Mouse (Mus musculus): Measurements from ENCODE around the gene Fam222a.

The Fam222a gene

DNA sequence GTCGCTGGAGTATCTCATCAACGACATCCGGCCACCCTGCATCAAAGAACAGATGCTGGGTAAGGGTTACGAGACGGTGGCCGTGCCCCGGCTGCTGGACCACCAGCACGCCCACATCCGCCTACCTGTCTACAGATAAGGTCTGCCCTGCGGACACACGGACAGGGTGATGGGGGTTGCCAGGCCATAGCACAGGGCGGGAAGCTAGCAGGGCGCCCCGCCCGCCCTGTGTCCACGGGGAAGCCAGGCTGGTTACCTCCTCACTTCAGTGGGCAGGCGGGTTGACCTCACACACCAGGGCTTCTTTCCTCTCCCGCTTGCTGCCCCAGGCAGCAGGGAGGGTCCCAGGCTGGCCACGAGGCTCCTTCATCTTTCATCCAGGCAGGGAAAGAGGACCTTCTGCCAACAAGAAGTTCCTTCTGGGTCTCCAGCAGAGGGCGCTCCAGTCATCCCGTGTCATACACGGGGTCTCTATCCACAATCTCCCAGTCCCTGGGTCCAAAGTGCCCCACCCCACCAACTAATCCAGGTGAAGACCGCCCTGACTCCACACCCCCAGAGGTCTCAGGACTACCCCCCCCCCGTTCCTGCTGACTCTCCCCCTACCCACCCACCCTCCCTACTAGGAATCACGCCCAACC, 44.3 kb downstream of the Fam222a start:
- DNase-seq (ENCODE audit: low spot score), result no peak

DNA sequence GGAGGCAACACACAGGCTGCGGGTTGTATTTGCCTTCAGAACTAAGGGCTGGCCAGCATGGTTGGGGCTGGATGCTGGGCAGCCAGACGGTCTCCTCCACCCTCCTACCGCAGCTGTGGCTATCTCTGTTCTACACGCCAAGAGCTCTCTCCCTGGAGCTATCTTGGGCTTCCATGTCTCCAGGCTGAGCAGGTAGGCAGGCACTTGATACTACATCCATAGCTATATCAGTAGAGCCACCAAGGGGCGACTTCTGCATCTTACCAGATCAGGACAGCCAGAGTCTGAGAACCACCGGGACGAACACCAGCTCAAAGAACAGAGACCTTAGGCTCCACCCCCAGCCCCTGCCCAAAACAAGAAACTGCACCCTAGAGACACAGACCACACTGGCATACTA, 47.0 kb downstream of the Fam222a start:
- DNase-seq (ENCODE audit: low spot score), result no peak

DNA sequence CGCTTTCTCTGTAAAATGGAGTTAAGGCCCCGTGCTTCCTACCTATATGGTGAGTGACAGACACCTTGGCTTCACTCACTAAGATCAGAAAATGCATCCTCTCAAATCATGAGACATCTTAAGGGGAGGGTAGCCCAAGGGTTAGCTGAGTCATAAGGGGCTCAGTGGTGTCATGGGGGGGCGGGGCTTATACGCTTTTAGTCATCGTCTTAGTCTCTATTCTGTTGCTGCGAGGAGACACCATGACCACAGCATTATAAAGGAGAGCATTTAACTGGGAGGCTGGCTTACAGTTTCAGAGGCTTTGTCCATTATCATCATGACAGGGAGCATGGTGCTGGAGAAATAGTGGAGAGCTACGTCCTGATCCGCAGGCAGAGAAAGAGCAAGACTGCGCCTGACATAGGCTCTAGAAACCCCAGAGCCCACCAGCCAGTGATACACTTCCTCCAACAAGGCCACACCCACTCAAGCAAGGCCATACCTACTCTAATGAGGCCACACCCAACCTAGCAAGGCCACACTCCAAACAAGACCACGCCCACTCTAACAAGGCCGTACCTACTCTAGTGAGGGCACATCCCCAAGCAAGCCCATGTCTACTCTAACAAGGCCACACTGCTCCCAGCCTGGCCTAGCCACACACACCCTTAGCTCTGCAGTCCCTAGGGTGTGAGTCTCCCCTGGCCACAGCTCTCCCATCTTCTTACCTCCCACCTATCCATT, 48.7 kb downstream of the Fam222a start:
- DNase-seq (ENCODE audit: low spot score), result no peak

DNA sequence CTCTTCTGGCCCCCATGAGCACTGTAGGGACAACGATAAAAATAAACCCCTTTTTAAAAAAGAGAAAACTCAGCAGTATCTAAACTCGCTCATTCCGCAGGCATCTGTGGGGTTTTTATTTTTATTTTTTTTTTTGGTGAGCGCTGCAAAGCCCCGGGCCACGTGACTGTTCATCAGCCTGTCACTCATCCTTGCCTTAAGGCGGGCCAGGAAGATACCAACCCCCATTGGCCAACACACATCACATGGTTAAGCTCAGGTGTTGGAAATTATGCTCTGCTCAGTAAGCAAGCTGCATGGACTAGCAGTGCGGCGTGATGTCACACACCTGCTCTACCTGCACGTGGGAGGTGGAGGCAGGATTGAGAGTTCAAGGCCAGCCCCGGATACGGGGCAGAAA, 50.0 kb downstream of the Fam222a start:
- DNase-seq (ENCODE audit: low spot score), result no peak

DNA sequence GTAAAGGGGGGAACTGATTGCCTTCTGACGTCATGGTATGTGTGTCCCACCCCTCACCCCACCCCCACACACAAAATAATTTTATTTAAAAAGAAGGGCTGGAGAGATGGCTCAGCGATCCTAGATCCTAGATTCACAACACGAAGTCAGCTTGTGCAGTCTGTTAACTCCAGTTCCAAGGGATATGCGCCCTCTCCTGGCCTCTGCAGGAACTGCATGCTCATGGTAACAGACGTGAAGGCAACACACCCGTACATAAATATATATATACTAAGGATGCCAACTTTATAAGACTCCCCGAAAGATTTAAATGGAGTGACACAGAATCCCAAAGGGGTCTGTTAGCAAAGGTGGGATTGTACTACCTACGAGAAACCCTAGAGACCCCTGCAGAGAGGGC, 51.0 kb downstream of the Fam222a start:
- peak; percentile 42 for DNase-seq (ENCODE audit: low spot score)

DNA sequence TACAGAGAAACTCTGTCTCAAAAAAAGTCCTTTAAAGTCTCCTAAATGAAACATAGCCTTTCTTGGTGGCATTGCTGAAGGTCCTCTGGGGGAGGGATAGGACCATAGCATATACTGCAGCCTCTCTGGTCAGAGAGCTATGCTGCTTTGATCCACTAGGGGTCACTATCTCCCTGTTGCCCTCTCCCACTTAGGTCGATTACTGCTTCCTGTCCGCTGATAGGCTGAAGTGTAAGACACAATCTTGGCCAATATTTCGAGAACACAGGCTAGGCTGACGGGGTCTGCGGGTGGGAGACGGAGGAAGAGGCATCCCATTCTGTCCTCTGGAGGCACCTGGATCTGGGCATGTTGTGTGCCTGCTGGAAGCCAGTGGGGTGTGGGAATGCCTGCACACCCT, 52.5 kb downstream of the Fam222a start:
- DNase-seq (ENCODE audit: low spot score), result no peak

DNA sequence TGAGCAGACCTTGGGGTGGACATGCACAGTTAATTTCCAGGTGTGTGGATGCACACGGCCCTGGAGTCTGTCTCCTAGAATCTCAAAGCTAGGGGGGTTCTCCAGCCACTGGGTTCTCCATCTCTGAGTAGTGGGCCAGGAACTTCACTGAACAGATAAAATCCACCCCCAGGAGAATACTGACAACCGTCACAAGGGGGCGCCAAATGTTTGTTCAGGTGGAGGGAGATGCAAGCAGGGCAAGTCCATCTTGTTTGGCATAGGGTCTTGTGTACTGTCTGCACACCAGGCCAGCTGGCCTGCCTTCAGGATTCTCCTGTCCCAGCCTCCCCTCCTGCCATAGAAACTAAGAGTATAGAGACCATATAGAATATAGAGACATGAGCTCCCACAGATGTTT, 57.8 kb downstream of the Fam222a start:
- no peak for DNase-seq (ENCODE audit: low spot score)

DNA sequence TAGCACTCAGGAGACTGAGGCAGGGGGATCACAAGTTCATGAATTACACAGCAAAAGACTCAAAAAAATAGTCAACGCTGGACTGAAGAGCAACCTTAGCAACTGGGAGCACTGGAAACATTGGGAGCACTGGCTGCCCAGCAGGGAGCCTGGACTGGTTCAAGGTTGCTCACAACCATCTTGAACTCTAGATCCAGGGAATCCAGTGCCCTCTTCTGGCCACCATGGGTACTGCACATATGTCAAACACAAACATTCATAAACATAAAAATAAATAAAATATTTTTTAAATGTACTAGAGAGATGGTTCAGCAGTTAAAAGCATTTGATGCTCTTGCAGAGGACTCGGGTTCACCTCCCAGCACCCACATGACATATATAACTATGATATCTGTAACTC, 63.5 kb downstream of the Fam222a start:
- DNase-seq (ENCODE audit: low spot score), result no peak

DNA sequence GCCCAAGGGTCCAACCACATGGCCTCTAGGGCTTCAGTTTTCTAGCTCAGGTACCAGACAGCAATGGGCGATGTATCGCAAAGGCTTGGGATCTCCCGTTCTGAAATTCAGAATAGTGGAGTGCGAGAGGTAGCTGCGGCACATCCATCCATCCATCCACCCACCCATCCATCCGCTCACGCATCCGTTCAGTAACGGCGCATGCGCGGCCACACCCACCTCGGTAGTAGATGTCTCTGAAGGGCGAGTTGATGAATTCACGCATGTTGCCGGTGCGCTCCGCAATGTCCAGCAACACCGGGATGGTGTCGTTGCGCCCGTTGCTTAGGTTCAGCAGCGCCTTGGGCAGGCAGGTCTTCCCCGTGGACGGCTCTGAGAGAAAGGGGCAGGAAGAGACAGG, 68.3 kb downstream of the Fam222a start:
- no peak for DNase-seq (ENCODE audit: low spot score)

DNA sequence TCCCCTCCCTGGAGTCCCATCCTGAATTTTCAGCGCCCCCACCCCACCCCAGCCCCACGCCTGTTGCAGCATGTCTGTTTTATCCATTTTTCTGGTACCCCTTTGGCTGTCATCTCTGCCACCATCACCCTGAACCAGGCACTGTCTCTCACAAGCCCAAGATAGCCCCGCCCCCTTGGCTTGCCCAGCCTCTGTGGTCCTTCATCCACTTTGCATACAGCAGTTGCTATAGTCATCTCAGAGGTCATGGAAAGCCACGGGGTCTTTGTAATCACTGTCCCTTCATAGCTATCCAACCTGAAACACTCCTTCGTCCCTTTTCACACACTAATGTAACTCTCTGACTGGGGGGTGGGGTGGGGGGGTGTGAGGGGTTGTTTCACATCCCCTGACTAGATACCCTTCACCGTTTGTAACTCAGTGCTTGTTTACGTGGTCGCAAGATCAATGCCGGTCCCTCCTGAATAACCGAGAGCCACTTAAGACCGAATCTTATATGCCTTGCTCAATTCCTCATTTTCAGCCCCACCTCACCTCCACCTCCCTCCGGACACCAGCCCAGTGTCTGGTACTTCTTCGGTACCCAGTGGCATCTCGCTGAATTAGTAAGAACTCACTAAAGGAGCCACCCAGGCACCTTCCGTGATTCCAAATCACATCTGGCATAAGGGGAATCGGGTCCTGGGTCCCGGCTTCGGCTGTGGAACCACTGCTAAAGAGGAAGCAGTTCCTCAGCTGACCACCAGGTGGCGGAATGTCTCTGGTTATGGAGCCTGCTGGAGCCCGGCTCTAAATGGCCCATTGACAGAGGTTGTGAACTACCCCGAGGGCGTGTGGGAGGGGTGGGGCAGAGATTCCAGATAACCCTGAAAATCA, 71.2 kb downstream of the Fam222a start:
- DNase-seq (ENCODE audit: low spot score), result peak; percentile 85

DNA sequence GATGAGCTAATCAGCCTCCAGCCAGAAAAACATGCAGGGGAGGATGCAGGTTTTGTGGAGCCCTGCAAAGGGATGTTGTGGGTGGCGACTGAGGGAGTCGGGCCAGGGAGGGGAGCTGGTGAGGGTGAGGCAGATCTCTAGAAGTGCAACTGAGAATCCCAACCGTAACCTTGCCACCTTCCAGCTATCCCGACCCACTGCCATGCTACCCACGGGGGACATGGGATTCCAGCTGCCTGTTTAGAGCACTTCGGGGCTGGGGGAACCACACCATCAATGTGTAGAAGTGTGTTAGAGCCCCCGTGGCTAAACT, 71.8 kb downstream of the Fam222a start:
- DNase-seq (ENCODE audit: low spot score), result no peak

DNA sequence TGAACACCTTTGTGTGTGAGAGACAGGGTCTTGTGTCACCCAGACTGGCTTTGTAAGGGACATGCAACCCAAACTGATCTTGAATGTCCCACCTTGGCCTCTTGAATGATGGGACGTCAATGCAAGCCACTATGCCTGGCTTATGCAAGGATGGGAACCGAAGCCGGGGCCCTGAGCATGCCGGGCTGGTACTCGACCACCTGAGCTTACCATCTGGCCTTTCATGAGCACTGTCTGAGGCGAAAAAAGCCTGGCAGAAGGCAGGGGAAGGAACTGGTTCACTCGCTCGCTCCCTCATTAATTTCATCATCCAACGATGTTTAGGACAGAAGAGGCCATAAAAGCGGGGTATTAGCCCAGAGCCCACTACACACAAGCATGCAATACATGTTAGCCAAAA, 73.0 kb downstream of the Fam222a start:
- DNase-seq (ENCODE audit: low spot score), result no peak

DNA sequence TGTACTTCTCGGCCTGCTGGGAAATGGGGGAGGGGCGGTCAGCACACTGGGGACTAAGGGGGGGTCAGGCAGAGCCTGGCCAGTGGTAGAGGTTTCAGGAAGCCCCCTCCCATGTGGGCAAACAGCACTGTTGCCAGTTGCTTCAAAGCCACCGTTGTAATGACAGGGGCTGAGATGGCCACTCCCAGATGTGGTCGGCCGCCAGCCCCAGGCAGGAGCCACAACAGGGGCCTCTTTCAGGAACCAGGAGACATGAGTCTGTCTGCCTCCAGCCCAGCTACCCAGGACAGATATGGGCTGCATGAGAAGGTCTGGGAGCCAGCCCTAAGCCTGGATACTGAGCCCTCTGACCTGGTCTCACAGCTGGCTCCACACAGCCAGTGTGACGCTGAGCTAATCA, 77.1 kb downstream of the Fam222a start:
- no peak for DNase-seq (ENCODE audit: low spot score)

DNA sequence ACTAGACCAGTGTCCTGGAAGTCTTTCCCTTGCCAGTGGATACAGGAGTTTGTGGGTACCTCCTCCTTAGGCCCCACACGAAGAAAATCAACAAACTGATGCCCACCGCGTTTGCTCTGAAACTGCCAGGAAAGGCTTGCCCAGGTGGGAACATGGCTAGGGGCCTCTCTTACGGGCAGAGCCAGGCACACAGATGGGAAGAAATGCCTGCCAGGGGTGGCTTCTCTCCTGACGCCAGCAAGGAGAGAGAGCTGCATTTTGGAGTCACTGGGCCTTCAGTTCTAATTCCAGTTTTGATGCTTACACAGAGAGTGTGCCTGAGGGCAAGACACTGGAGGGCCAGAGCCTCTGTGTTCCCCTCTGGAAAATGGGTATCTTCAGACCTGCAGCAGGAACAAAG, 78.1 kb downstream of the Fam222a start:
- no peak for DNase-seq (ENCODE audit: low spot score)

DNA sequence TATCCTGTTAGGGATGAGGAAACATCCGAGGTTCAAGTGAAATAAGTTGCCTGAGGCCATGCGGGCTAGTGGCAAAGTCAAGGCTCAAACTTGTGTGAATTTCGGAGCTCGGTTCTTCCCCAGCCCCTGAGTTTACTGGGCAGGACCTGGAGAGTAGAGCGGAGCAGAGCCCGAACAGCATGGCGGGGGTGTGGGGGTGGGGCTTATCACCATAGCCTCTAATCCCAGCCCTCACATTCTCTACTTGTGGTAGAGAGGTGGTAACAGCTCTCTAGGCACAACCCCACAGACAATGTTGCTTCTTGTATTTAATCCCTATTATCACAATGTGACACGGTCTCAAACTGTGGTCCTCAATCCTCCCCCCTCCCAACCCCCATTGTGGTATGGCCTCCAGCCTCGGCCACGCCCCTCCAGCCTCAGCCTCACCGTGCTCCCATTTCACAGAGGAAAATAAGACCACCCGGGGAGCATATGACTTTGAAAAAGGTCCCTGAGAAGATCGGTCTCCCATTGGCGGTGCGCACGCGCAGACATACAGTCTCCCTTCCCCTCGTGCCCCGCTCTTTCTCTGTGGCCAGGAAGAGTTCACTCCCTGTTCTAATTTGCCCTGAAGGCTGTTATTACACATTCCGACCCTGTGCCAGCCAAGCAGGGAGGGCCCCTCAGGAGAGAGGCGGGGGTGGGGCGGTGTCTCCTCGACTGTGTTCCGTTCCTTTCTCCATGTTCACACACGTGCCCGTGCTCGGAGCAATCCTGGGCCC, 79.6 kb downstream of the Fam222a start:
- DNase-seq (ENCODE audit: low spot score), result no peak

DNA sequence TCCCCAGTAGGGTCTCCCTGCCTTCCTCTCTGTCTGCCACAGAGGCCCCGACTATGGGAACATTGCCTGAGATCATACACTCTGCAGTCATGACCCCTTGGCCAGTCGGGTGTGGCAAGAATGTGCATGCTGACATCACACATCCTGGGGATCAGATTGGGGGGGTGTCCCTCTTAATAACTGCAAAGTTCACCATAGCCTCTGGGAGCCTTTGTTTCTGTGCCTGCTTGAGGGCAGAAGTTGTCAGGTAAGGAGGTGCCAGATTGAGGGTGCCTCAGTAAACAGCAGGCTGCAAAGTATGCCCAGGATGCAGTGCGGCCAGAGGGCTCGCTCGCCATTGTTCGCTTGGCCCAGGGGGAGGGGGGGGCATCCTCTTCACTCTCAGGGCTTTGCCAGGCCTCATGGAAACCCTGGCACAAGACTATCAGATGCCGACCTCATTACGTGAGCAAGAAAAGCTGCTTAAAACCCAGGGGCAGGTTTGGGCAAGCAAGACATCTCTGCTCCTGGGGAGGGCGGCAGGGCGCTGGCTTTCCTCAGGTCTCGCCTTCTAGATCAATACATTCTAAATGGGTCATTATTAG, 81.0 kb downstream of the Fam222a start:
- DNase-seq (ENCODE audit: low spot score), result no peak

DNA sequence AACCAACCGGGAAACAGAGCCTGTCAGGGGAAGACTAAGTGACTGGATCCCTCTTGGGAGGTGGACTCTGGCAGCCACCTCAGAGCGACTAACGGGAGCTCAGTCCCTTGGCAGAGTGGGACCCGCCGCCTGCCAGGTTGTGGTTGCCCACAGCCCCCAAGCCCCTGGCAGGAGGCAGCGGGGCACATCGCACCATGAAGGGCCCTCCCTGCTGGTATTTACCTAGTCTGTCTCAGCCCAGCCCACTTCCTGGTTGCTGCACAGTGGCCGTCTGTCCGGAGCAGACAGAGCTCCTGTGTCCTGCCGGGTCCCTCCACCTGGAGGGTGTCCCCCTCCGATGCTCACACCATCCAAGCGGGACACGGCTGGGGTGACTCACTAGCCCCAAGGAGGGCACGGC, 83.2 kb downstream of the Fam222a start:
- DNase-seq (ENCODE audit: low spot score), result no peak

DNA sequence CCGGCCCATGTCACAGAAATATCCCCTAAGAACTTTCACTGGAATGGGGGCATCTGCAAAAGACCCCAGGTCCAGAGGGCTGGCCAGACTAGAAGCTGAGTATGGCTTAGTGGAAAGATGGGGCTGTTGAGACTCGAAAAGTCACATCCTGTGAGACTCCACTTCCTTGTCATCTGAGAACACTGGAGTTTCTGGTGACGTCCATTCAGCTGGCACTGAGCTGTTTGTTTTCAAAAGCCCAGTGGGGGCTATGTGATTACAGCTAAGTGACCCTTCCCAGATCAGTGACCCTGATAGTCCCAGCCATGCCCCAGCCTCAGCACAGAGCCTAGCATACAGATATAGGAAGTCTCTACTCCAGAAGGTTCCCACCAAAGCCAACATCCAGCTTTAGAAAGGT, 83.6 kb downstream of the Fam222a start:
- no peak for DNase-seq (ENCODE audit: low spot score)

DNA sequence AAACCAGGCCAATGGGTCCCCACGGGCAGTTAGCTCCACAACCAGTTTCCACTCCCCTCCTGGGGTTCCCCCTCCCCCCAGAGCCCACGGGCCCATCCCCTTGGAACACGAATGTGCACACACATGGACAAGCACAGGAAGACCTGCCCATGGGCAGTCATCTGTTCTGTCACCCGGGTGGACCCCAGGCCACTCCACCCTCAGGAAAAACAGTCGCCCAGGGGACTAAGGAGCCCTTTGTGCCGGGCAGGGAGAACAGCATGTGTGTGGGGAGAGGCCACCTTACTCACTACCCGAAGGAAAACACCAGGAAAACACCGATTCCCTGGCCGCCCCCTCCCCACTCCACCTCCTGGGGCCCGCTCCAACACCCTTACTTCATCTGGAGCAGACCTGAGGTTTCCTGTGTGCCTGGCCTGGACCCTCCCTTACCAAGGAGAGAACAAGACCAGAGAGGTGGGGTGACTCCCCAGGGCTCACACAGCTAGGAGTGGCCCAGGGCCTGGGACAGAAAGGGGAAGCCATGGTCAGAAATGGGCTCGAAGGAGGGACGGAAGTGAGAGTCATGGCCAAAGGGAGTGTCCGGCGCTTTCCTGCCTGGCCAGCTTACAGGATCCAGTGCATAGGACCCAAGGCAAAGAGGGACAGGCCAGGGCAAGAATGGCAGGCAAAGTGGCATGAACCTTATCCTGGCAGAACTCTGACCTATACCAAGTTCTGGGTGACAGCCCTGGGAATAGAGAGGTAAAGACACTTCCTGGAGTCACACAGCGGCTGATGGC, 86.0 kb downstream of the Fam222a start:
- no peak for DNase-seq (ENCODE audit: low spot score)

DNA sequence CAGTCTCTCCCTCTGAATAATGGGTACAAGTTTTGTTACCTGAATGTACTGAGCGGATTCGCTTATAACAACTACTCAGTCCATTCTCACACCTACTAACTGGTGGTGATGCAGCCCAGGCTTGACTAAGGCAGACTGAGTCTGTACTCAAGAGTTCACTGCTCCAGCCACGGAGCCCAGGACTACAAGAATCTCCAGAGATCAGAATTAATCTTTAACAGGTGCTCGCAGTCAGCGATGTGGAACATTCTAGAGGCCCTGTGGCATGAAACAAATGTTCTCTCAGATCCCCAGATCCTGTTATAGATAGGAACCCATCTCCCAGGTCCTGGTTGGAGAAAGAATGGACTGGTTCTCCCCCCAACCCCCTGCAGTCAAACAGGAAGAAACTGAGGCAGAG, 87.9 kb downstream of the Fam222a start:
- no peak for DNase-seq (ENCODE audit: low spot score)

DNA sequence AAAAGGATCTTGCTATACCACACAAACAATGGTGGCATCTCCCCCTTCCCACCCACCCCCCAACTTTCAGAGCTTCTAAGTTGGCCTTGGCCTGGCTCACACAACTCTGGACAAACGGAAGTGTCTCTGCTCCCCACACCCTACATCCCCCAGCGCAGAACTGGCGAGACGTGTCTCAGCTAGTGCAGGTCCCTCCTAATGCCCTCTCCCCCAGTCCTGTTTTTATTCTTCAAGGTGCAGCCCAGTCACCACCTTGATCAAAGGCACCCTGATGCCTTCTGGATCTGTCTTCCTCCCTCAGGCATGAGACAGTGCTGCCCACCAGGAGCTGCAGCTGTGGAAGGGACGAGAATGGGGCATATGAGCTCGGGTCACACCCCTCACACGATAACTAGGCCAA, 88.5 kb downstream of the Fam222a start:
- no peak for DNase-seq (ENCODE audit: low spot score)
